Mouse (Mus musculus) embryo, embryonic 10.5 days (tissue): Measurements from ENCODE around the gene Clcn1.
A peak's percentile ranks its signal among the peaks of the same experiment; 100 is the strongest.

Experiments used
- DNase-seq: peaks from one replicate; pipeline ENCODE4 v3.0.0-alpha.2; 2015; ENCODE audit warnings: low spot score

Clcn1 gene

GRCm38 (mm10) chr6:42309816-42310378 lies 23.4 kb downstream of the Clcn1 start:
- DNase-seq = no peak

GRCm38 (mm10) chr6:42310427-42311053 lies 24.1 kb downstream of the Clcn1 start:
- no peak for DNase-seq

DNA sequence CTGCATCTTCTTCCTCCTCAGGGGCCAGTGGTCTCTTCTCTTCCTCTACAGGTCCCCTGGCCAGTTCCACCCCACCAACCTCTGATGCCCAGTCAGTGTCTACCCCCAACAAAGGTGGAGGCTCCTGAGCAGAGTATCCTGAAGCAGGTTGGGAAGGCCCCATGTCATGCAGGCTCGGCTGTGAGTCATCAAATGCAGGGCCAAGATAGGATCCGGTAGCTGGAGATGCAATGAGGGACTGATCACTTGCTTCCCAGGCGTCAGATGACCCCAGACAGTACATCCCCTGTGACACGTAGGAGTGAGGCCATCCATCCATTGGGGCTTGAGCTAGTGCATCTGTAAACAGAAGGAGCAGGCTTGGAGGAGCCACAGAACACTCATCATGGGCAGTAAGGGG lies 31.8 kb downstream of the Clcn1 start:
- DNase-seq = no peak

- peak; percentile 8 for DNase-seq
Observed at GRCm38 (mm10) chr6:42323371-42324066, 37.0 kb downstream of the Clcn1 start.

GRCm38 (mm10) chr6:42324067-42324481 lies 37.6 kb downstream of the Clcn1 start:
- peak; percentile 57 for DNase-seq

- peak; percentile 70 for DNase-seq
Observed at GRCm38 (mm10) chr6:42324482-42325267, 38.2 kb downstream of the Clcn1 start, which contains the start of gene Fam131b. Gene Fam131b (minus strand): TSS chr6:42324643.

DNA sequence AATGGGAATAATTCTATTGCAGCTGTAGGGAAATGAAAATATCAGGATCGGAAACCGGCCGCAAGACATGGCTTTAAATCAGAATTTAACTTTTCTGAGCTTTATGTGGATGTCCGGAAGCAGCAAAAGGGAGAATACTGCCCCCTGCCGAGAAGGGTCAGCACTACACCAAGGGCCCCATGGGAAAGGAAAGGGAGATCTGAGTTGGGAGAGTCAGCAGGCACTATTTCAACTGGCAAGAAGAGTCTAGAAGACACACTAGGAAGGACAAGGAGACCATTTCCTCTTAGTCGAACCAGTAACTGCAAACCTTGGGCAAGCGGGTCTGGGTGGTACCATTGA lies 38.8 kb downstream of the Clcn1 start:
- peak; percentile 91 for DNase-seq

DNA sequence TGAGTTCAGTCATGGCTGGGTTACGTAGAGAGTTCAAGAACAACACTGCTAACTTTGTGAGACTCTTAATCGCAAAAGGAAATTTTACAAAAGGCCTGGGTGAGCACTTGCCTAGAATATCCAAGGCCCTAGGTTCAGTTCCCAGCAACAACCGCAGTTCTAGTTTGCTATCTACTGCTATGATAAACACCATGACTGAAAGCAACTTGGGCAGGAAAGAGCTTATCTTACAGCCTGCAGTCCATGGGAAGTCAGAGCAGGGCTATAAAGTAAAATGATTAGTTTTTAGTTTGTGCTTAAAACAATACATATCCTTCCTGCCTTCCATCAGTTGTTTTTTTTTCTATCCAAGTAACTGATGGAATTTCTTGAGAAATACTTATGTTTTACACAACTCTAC lies 40.0 kb downstream of the Clcn1 start:
- no peak for DNase-seq

DNA sequence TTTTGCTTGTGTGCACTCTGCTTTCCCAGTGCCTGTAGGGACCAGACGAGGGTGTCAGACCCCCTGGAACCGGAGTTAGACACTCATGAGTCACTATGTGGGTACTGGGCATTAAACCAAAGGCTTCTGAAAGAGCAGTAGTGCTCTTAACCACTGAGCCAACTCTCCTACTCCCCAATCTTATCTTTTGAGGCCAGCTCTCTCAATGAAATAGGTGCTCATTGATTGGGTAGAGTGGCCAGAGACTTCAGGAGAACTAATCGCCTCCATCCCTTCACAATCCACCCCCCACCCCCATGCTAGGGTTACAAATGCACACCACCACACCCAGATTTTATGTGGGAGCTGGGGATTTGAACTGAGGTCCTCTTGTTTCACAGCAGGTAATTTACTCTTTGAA lies 42.3 kb downstream of the Clcn1 start:
- no peak for DNase-seq

DNA sequence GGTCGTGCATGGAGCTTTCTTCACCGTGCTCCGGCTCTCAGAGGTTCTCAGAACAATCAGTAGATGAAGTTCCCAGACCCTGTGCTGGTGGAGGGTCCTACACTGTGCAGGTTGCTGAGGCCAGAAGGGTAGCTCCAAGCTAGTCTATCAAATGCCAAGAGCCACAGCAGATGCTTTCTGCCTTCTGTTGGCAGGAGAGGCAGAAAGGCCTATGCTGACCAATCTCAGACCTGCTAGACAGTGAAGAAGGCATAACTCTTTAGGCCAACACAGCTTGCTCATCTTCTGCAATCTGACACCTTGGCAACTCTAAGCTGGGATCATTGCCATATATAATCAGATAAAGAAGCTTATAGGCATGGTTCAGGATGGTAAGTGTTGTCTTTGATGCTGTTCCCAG lies 43.7 kb downstream of the Clcn1 start:
- no peak for DNase-seq

DNA sequence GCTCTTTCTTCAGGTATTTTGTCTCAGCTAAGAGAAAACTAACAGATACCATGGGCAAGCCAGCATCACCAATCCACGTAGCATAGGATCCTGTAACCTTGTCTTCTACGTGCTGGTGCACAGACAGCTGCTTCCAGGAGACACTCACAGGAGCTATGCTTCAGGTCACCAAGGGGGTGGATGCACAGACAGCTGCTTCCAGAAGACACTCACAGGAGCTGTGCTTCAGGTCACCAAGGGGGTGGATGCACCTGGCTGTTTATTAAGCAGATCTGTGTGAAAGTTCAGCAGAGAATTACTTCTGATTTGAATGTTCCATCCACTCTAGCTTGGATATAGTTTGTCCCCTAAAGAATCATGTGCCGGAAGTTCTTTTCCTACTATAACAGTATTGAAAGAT lies 44.5 kb downstream of the Clcn1 start:
- DNase-seq = no peak

DNA sequence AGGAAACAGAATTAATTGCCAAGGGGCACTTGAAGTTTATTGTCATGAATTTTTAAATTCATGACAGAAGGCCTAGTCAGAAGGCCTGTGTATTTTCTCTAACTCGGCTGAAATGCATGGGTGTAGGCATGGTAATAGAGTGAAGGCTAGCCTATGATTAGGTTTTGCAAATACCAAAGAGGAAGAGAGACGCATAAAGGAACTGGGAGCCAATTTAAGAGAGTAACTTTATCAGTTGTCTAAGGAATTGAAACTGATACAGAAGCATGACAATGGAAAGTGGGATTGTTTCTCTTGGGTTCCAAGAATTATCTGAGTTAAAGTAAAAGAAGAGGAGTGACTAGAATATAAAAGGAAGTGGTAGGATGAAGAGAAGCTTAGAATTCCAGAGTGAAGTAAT lies 52.7 kb downstream of the Clcn1 start:
- DNase-seq = no peak

GRCm38 (mm10) chr6:42339981-42340380 lies 53.5 kb downstream of the Clcn1 start:
- DNase-seq = no peak

GRCm38 (mm10) chr6:42342171-42342570 lies 55.7 kb downstream of the Clcn1 start:
- DNase-seq = no peak

- no peak for DNase-seq
Observed at GRCm38 (mm10) chr6:42343361-42344120, 57.1 kb downstream of the Clcn1 start.

- no peak for DNase-seq
Observed at GRCm38 (mm10) chr6:42344255-42344654, 57.8 kb downstream of the Clcn1 start.

DNA sequence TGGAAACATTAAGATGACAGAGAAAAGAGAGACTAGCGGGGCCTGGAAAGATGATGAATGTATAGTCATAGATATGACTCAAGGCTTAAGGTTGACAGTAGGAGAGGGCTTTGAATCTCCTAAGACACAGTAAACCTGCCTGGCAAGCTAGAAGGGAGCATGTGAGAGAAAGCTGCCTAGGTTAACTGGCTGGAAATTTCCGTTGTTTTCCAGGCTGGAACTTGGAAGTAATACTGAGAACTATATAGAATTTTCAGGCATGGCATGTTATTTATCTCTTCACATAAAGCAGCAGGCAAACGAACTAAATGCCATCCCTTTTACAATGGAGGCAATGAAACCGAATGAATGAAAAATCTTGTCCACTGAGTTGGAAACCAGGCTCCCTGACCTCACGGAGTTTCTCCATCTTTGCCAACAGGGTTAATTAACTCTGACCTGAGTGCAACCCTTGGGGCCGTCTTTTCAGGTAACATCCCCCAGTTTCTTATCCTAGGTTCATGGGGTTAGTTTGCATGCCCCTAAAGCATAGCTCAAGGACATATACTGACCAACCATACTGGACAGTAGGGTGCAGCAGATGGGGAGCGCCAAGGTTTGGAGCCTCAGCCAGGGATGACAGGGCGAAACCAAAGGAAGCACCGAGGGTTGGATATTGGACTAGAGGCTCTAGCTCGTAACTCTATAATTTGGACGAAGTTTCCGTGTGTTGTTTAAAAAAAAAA lies 62.0 kb downstream of the Clcn1 start:
- DNase-seq = no peak

- peak; percentile 82 for DNase-seq
Observed at GRCm38 (mm10) chr6:42349006-42349425, 62.5 kb downstream of the Clcn1 start.

GRCm38 (mm10) chr6:42349426-42350020 lies 63.0 kb downstream of the Clcn1 start, which contains the start of gene Zyx:
Gene Zyx (plus strand): TSS chr6:42349630.
- peak; percentile 94 for DNase-seq

DNA sequence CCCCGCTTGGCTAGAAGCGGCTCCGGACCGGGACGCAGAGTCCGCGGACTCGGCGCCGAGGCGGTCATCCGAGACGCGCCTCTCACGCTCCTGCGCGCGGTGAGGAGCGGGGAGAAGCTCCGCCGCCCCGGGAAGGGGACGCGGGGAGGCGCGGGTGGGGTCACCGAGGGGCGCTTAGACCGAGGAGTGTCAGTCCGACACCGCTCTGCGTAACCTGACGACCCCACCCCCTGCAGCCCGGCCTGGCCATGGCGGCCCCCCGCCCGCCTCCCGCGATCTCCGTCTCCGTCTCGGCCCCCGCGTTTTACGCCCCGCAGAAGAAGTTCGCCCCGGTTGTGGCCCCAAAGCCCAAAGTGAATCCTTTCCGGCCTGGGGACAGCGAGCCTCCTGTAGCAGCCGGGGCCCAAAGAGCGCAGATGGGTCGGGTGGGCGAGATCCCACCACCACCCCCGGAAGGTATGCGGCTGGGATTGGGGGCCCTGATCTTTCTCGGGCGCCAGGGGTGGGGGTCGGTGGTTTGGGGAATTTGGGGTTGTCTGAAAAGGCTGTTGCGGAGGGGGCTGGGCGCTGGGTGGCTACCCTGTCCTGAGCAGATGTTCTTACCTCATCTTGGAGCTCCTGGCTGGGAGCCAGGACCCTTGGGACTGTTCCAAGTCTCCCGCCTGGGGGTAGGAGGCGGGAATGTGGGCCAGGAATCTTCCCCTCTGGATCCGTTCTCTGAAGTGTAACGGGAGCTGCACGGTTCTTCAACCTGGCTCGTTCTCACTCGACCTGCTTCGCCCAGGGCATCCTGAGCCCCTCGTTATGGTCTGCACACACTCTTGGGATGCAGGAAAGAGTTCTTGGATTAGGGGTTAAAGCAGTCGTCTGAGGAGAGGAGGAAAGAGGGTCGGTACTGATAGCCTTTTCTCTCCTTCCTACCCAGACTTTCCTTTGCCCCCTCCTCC lies 63.8 kb downstream of the Clcn1 start:
- DNase-seq = peak; percentile 66
